Mouse (Mus musculus) ES-E14 (cell line): ENCODE measurements around the gene Nr1h4. TPM values are rescaled to one million over a fixed set of nuclear protein-coding genes. Genes with fewer than 3 reads are reported as not detected.

Experiments used
- DNase-seq: peaks from one replicate; pipeline ENCODE4 v3.0.0-alpha.2; 2013; ENCODE audit warnings: low read depth, low spot score
- H3K27ac ChIP-seq: 2 replicates; pipeline ENCODE4 v1.5.1; 2012; ENCODE audit warnings: low read depth, mild to moderate bottlenecking, low read length, moderate library complexity, mixed read lengths; ENCODE audit not compliant: poor library complexity, insufficient read depth, severe bottlenecking
- H3K36me3 ChIP-seq: 2 replicates; pipeline ENCODE4 v1.6.1; 2012; ENCODE audit warnings: mild to moderate bottlenecking, low read length, moderate library complexity, mixed read lengths; ENCODE audit not compliant: control insufficient read depth, poor library complexity, insufficient read depth, severe bottlenecking
- H3K4me1 ChIP-seq, 2 experiments: fragments of 150-350 bp in 1 of 2; sonication (generic) in 1 of 2; 2 replicates each; pipeline ENCODE4 v1.6.1; 2012; ENCODE audit warnings: low read length in 2 of 2, mild to moderate bottlenecking in 1 of 2, mixed read lengths in 1 of 2; ENCODE audit not compliant: control insufficient read depth in 2 of 2, insufficient read depth in 2 of 2, poor library complexity in 1 of 2
- H3K4me3 ChIP-seq, 2 experiments: fragments of 150-350 bp in 1 of 2; sonication (generic) in 1 of 2; 2 replicates each; pipeline ENCODE4 v1.5.1; 2012; ENCODE audit warnings: low read length in 2 of 2, low read depth in 1 of 2, mild to moderate bottlenecking in 1 of 2, mixed read lengths in 1 of 2; ENCODE audit not compliant: insufficient read depth in 1 of 2, poor library complexity in 1 of 2, severe bottlenecking in 1 of 2
- H3K9ac ChIP-seq: 2 replicates; pipeline ENCODE4 v1.6.1; 2012; ENCODE audit warnings: low read depth, mild to moderate bottlenecking, low read length, mixed read lengths; ENCODE audit not compliant: poor library complexity, insufficient read depth, severe bottlenecking
- H3K9me3 ChIP-seq: fragments of 150-350 bp; sonication (generic); 2 replicates; pipeline ENCODE4 v1.6.1; 2012; ENCODE audit warnings: low read depth, mild to moderate bottlenecking, low read length; ENCODE audit not compliant: control insufficient read depth, insufficient read depth
- CHD2 ChIP-seq: IDR thresholded peaks from 2 replicates; pipeline ENCODE4 v1.6.1; 2014; ENCODE audit warnings: mild to moderate bottlenecking, low read depth, low read length, inconsistent platforms
- HCFC1 ChIP-seq: IDR thresholded peaks from 2 replicates; pipeline ENCODE4 v1.6.1; 2012; ENCODE audit warnings: low read length, inconsistent platforms, borderline replicate concordance; ENCODE audit not compliant: insufficient read depth
- MAFK ChIP-seq: IDR thresholded peaks from 2 replicates; pipeline ENCODE4 v1.6.1; 2014; ENCODE audit warnings: mild to moderate bottlenecking, low read depth, low read length, inconsistent platforms; ENCODE audit not compliant: insufficient read depth
- ZC3H11A ChIP-seq: IDR thresholded peaks from 2 replicates; pipeline ENCODE4 v1.6.1; 2012; ENCODE audit warnings: low read depth, mild to moderate bottlenecking, inconsistent platforms, low read length, borderline replicate concordance
- ZNF384 ChIP-seq: IDR thresholded peaks from 2 replicates; pipeline ENCODE4 v1.6.1; 2012; ENCODE audit warnings: low read depth, low read length, inconsistent platforms
- in situ Hi-C, 2 experiments: fragments of 600-800 bp; cut with MboI; formaldehyde crosslinking; loops; one replicate each; pipeline ENCODE4 v1.15.1; 2025; ENCODE audit warnings: low sequenced_read_pairs in 2 of 2, inconsistent platforms in 1 of 2; ENCODE audit not compliant: unreplicated experiment in 2 of 2
- total RNA-seq: library from RNA; depleted of rRNA; stranded (reverse); fragments of 300-350 nt; gene quantifications from 2 replicates; pipeline ENCODE4 v1.2.3, GENCODE M21; 2012

Nr1h4 gene
- total RNA-seq, 1 experiment: not detected

GRCm38 (mm10) chr10:89486995-89487742 is 46.2 kb downstream of the Nr1h4 start:
- no peak overlapping the region for H3K4me3 ChIP-seq
- H3K9ac ChIP-seq: no peak overlapping the region
- H3K27ac ChIP-seq: no peak overlapping the region
- H3K9me3 ChIP-seq: no peaks in the 10 kb centered on the region
- H3K4me1 ChIP-seq: no peaks in the 10 kb centered on the region
- DNase-seq: no peak
- in situ Hi-C loops: no loop called here
- no peaks in the 10 kb centered on the region for H3K36me3 ChIP-seq
- TF ChIP-seq MAFK: no peak
- no peak for TF ChIP-seq ZC3H11A
- TF ChIP-seq ZNF384: no peak
- TF ChIP-seq CHD2: no peak
- TF ChIP-seq HCFC1: no peak

- no peaks in the 10 kb centered on the region for H3K9me3 ChIP-seq
- TF ChIP-seq ZC3H11A (no peak), MAFK (no peak), HCFC1 (no peak), ZNF384 (no peak), CHD2 (no peak)
- no peaks in the 10 kb centered on the region for H3K4me1 ChIP-seq
- H3K4me3 ChIP-seq: no peak overlapping the region
- DNase-seq: no peak
- no peaks in the 10 kb centered on the region for H3K36me3 ChIP-seq
- H3K9ac ChIP-seq: no peak overlapping the region
- no peak overlapping the region for H3K27ac ChIP-seq
- in situ Hi-C loops: no loop called here
Measured at GRCm38 (mm10) chr10:89484907-89485306, 48.5 kb downstream of the Nr1h4 start.

- in situ Hi-C loops: no loop called here
Measured at GRCm38 (mm10) chr10:89483812-89484602, 49.4 kb downstream of the Nr1h4 start.

GRCm38 (mm10) chr10:89483113-89483512 is 50.3 kb downstream of the Nr1h4 start:
- Histone ChIP-seq H3K9ac (no peak overlapping the region), H3K4me3 (no peak overlapping the region), H3K36me3 (no peaks in the 10 kb centered on the region), H3K9me3 (no peaks in the 10 kb centered on the region), H3K27ac (no peak overlapping the region), H3K4me1 (no peaks in the 10 kb centered on the region)
- no peak for DNase-seq
- in situ Hi-C loops: no loop called here
- TF ChIP-seq ZNF384 (no peak), HCFC1 (no peak), MAFK (no peak), CHD2 (no peak), ZC3H11A (no peak)

More at GRCm38 (mm10) chr10:89483812-89484602, 49.4 kb downstream of the Nr1h4 start:
- H3K9ac ChIP-seq: no peak overlapping the region
- no peak overlapping the region for H3K27ac ChIP-seq
- H3K4me3 ChIP-seq: no peak overlapping the region
- H3K4me1 ChIP-seq: no peaks in the 10 kb centered on the region
- H3K36me3 ChIP-seq: no peaks in the 10 kb centered on the region
- no peaks in the 10 kb centered on the region for H3K9me3 ChIP-seq
- no peak for DNase-seq
- no peak for TF ChIP-seq ZC3H11A
- TF ChIP-seq HCFC1: no peak
- TF ChIP-seq CHD2: no peak
- no peak for TF ChIP-seq ZNF384
- no peak for TF ChIP-seq MAFK
